Comparison of ENCODE assay signal across 11 mouse cellular contexts in the genomic region with DNA sequence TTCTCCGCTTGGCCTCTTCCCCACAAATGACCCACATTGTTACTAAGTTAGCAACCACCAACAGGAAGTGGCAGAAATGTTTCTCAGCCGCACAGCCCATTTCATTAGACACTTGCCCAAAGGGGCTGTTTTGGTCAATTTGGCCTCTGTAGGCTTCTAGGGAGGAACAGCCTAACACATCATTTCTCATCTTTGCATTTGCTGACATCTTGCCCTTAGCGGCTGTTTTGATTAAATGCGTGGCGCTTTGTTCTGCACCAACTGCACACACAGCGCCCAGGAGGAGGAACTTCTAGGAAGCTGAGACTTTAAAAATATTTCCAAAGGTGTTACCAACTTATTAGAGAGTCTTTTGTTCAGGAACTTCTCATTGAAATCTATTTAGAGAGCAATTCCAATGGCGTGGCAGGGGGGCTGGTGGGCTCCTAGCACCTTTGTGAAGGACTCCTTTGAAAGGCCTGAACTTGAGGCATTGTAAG. TPM values are rescaled to one million over a fixed set of nuclear protein-coding genes. Genes with fewer than 3 reads are reported as not detected.
DNase-seq lines count a peak whose midpoint lies in the region; ATAC-seq lines count a peak whose summit lies in the region.
"Had no signal": no experiment of that assay in that cellular context is flagged by ENCODE, and none has a peak within 500 bp of the region (broad histone marks: within the 10 kb centered on the region; RNA-seq: fewer than 3 reads in every experiment).

No protein-coding gene starts in this region.

- no peak overlapping the region for H3K4me3 ChIP-seq in kidney, embryonic 16.5 days (ENCODE audit: low read length)
- no peak overlapping the region for H3K4me3 ChIP-seq in forebrain, embryonic 11.5 days (ENCODE audit: low read depth, low read length)
- H3K4me3 ChIP-seq in limb, embryonic 13.5 days: no peak overlapping the region
- H3K4me3 ChIP-seq: erythroblast, embryonic 14.5 days; liver, embryonic 15.5 days had no signal

- WGBS in kidney, embryonic 16.5 days: 56% methylated on average over 7 of the region's 7 CpGs
- 13% methylated on average over 7 of the region's 7 CpGs for WGBS in forebrain, embryonic 11.5 days
- 38% methylated on average over 7 of the region's 7 CpGs for WGBS in limb, embryonic 13.5 days

- no peak for DNase-seq in kidney, postnatal 25 days
- peak; percentile 65 for DNase-seq in forebrain, embryonic 11.5 days (ENCODE audit: low spot score)
- peak; percentile 13 to 22 for DNase-seq in natural killer cell, adult 2 months (ENCODE audit: low spot score in 2 of 2)
- DNase-seq in thymus, postnatal 4 days: no peak
- DNase-seq in right cerebral cortex, postnatal 14 days: no peak
- DNase-seq in cerebellum, postnatal 4 days (ENCODE audit: low spot score in 2 of 2): no peak
- DNase-seq: adrenal gland, postnatal 25 days had no signal

- H3K27me3 ChIP-seq in kidney, embryonic 16.5 days (ENCODE audit: insufficient read depth, low read length): no peaks in the 10 kb centered on the region
- no peaks in the 10 kb centered on the region for H3K27me3 ChIP-seq in forebrain, embryonic 11.5 days (ENCODE audit: control insufficient read depth, insufficient read depth, low read length)
- no peaks in the 10 kb centered on the region for H3K27me3 ChIP-seq in limb, embryonic 13.5 days
- H3K27me3 ChIP-seq: liver, embryonic 15.5 days had no signal

- H3K27ac ChIP-seq in kidney, embryonic 16.5 days (ENCODE audit: low read length): peak overlapping the region; percentile 91
- H3K27ac ChIP-seq in forebrain, embryonic 11.5 days (ENCODE audit: low read depth, low read length): peak overlapping the region; percentile 94
- no peak overlapping the region for H3K27ac ChIP-seq in limb, embryonic 13.5 days
- H3K27ac ChIP-seq: liver, embryonic 15.5 days had no signal

- peaks cover 40% of the 10 kb centered on the region for H3K4me1 ChIP-seq in kidney, embryonic 16.5 days (ENCODE audit: insufficient read depth, low read length)
- peaks cover 38% of the 10 kb centered on the region for H3K4me1 ChIP-seq in forebrain, embryonic 11.5 days (replicated peaks; ENCODE audit: control insufficient read depth, insufficient read depth, low read length)
- H3K4me1 ChIP-seq in limb, embryonic 13.5 days: peaks cover 56% of the 10 kb centered on the region

- ATAC-seq in kidney, embryonic 16.5 days (ENCODE audit: low FRiP score, low TSS enrichment): no peak
- 0 out of 2 replicates have a peak, but pooled peaks have one; percentile 22 for ATAC-seq in forebrain, embryonic 11.5 days (replicated peaks; ENCODE audit: low FRiP score)
- ATAC-seq in limb, embryonic 13.5 days (ENCODE audit: low FRiP score, low read depth): no peak

- 0 out of 2 replicates have a peak, but pooled peaks cover 6% of the 10 kb centered on the region for H3K36me3 ChIP-seq in kidney, embryonic 16.5 days (ENCODE audit: insufficient read depth, low read length)
- no peaks in the 10 kb centered on the region; the same call in 1 of the 2 replicates for H3K36me3 ChIP-seq in forebrain, embryonic 11.5 days (ENCODE audit: control insufficient read depth, insufficient read depth, low read length)
- peaks cover 27% of the 10 kb centered on the region for H3K36me3 ChIP-seq in limb, embryonic 13.5 days
- H3K36me3 ChIP-seq: liver, embryonic 15.5 days had no signal

- H3K4me2 ChIP-seq in kidney, embryonic 16.5 days (replicated peaks; ENCODE audit: low read depth, low read length): no peak overlapping the region
- H3K4me2 ChIP-seq in forebrain, embryonic 11.5 days (ENCODE audit: low read depth, low read length, severe bottlenecking): peak overlapping the region; percentile 24
- H3K4me2 ChIP-seq in limb, embryonic 13.5 days (replicated peaks): peak overlapping the region; percentile 19; the same call in 1 of the 2 replicates
- H3K4me2 ChIP-seq: liver, embryonic 15.5 days had no signal

- no peaks in the 10 kb centered on the region for H3K9me3 ChIP-seq in kidney, embryonic 16.5 days (ENCODE audit: low read length)
- H3K9me3 ChIP-seq in forebrain, embryonic 11.5 days (ENCODE audit: control insufficient read depth, low read length): no peaks in the 10 kb centered on the region
- H3K9me3 ChIP-seq in limb, embryonic 13.5 days: no peaks in the 10 kb centered on the region
- H3K9me3 ChIP-seq: liver, embryonic 15.5 days had no signal

- H3K9ac ChIP-seq in kidney, embryonic 16.5 days (replicated peaks; ENCODE audit: low read length): no peak overlapping the region
- no peak overlapping the region for H3K9ac ChIP-seq in forebrain, embryonic 11.5 days (ENCODE audit: low read length)
- no peak overlapping the region for H3K9ac ChIP-seq in limb, embryonic 13.5 days
- H3K9ac ChIP-seq: liver, embryonic 15.5 days had no signal

RNA-seq across cellular contexts. Expression of a gene that starts 12.0 kb away (rescaled TPM):
- 69.2 and 76.3 TPM in 2 replicates for polyA plus RNA-seq in kidney, embryonic 16.5 days (2015; fragmentation: Nextera tagmentation; extraction: Ambion mirVana)
- polyA plus RNA-seq in forebrain, embryonic 11.5 days (2014; fragmentation: Nextera tagmentation; extraction: Ambion mirVana): 69.9 and 71.6 TPM in 2 replicates
- 143 and 158 TPM in 2 replicates for polyA plus RNA-seq in limb, embryonic 13.5 days (2015; fragmentation: Nextera tagmentation; extraction: Ambion mirVana)

RNA-seq across cellular contexts. Expression of a gene that starts 59.4 kb away (rescaled TPM):
- polyA plus RNA-seq in kidney, embryonic 16.5 days (2015; fragmentation: Nextera tagmentation; extraction: Ambion mirVana): 8.8 and 9.1 TPM in 2 replicates
- polyA plus RNA-seq in forebrain, embryonic 11.5 days (2014; fragmentation: Nextera tagmentation; extraction: Ambion mirVana): 2.5 and 3.3 TPM in 2 replicates
- 0.92 and 1.1 TPM in 2 replicates for polyA plus RNA-seq in limb, embryonic 13.5 days (2015; fragmentation: Nextera tagmentation; extraction: Ambion mirVana)
- polyA plus RNA-seq: erythroblast, embryonic 14.5 days had no signal

Comparison
In these comparisons a context has a peak if more than half of its experiments do, and no peak if none do; other contexts are left out.
1. DNase-seq: peak in forebrain, embryonic 11.5 days (single experiment) and natural killer cell, adult 2 months (2 of 2); none in kidney, postnatal 25 days (0 of 2), thymus, postnatal 4 days (single experiment), right cerebral cortex, postnatal 14 days (single experiment) and cerebellum, postnatal 4 days (0 of 2).